Mouse (Mus musculus): Measurements from ENCODE around the gene Hk2.

Gene Hk2

DNA sequence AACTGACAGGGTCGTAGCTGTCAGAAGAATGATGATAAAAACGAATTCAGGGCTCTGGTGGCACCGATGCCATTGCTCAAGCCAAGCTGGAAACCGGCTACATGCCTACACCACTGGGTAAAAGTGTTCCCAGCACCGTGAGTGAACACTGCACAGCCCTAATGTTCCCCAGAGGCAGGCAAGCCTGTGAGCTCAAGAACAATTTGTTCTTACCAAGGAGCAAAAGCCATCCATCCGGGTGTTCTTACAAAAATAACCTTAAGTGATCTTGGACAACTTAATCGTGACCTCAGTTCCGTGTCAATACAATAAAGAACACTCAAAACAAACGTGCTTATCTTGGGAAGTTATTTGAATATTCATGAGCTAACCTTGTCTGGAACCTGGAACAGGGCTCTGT, 3.2 kb downstream of the Hk2 start:
- intact Hi-C loops (cut with DNase I), result no loop called here

DNA sequence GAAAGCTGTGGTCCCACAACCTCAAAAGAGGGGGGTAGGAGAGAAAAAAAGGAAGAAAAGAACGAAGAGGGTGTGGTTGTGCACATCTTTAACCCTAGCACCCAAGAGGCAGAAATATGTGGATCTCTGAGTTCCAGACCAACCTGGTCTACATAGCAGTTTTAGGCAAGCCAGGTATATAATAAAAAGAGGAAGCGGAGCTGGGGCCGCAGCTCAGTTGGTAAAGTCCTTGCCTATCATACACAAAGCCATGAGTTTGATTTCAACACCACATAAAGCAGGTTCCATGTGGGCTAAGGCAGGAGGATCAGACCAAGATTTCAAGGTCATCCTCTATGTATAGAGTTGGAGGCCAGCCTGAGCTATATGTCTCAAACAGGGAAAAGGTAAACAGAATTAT, 4.0 kb downstream of the Hk2 start:
- intact Hi-C loops (cut with DNase I), result no loop called here

DNA sequence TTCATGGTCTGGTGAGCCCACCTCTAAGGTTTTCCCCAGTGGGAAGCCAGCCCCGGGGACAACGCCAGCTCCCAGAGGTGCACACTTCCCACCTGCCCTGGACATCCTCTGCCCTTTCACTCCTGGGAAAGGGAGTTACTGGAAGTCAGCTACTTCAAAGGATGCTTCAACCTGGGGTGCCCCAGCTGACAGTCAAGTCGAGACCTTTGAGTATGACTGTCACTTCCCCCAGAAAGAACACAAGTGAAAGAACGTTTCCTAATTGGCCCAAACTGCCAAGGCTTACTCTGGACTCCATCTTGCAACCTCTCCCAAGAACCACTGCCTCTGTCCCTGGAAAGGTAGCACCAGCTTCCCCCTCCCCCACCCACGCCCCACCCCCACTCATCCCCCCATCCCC, 4.5 kb downstream of the Hk2 start:
- intact Hi-C loops (cut with DNase I), result no loop called here

DNA sequence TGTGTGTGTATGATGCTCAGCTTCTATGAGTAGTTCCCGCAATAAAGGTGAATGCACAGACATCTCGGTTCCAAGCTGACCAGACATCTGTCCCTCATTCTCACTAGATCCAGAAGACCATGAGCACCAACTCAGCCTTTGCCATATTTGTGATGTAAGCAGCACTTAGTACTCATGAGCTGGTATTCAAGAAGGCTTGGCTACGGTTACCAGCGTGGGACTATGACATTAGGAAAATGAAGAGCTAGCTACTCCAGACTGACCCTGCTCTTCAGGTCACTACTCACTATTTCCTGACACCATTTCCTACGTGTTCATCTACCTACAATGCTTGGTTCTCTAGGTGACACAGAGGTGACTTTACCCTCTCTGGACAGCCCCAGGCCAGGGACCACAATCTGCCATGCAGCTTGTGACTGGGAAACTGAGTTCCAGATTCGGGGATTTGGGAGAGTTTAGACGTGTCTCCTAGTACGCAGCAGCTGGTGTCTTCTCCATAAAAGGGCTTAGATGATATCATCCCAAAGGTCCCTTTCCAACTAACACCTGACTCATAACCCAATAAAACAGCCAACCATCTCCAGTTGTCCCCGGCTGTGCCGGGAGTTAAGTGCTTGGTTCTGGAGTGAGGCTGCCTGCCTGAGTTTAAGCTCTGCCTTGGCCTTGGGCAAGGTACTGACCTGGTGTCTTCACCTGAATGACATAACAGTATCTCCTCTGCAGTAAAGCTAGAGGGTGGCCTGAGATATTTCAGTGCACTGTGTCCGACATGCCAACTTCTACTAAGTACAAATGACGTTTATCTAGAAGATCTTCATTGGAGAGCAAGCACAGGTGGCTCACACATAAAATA, 6.3 kb downstream of the Hk2 start:
- intact Hi-C loops (cut with DNase I), result no loop called here

DNA sequence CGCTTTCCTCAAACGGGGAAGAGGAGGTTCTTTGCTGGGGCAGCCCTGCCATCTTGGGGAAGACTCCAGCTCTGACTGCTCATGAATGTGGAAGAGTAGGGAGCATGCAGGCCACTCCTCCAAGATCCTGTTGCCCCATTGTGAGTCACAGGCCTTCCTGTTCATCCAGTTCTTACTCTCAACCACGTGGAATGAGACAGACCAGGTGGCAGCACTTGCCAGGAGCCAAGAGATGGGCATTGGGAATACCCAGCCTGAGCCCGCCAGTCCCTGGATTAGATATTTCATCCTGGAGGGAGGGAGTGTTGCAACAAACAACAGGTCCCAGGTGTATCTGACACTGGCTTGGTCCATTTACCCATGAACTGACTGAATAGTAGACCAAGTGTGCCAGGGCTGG, 7.6 kb downstream of the Hk2 start:
- intact Hi-C loops (cut with DNase I), result no loop called here

DNA sequence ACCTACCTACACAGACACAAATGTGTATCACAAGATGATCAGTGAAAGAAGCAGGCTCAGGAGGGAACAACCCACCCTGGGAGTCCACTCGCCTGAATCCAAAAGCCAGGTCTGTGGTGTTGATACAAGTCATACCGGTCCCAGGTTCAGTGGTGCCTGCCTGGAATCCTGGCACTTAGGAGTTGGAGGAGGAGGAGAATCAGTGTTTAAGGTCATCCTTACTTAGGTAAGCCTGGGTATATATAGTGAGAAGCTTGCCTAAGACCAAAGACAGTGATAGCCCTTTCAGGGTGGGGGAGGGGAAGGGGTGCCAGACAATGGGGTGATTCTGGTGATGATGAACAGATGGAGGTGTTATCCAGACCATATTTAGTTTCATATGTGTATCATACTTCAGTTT, 9.0 kb downstream of the Hk2 start:
- intact Hi-C loops (cut with DNase I), result no loop called here

DNA sequence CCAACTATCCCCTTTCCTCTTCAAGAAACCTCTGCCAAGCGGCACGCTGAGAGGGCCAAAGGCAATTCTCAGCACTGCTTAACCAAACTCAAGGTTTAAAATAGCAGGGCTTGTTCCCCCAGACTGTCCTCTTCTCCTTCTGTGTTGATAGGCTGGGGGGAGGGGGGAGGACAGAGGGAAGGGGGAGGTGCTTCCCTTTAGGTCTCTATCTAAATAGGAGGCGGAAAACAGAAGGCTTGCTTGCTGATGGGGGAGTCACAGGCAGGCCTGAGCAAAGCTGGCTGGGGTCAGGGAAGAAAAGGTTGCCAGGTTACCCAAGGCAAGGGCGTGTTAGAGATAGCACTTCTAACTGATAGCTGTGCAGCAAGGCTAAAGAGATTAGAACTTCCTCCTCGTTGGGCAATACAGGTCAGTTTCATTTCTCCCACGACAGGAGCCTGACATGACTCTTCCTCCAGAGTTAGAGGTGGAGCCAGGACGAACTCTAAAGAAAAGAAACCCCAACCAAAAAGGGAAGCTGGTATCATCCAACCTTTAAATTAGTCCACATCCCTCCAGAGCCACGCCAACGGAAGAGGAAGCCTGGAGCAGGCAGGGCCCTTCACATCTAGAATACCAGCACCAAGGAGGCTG, 10.3 kb downstream of the Hk2 start:
- intact Hi-C loops (cut with DNase I), result no loop called here

DNA sequence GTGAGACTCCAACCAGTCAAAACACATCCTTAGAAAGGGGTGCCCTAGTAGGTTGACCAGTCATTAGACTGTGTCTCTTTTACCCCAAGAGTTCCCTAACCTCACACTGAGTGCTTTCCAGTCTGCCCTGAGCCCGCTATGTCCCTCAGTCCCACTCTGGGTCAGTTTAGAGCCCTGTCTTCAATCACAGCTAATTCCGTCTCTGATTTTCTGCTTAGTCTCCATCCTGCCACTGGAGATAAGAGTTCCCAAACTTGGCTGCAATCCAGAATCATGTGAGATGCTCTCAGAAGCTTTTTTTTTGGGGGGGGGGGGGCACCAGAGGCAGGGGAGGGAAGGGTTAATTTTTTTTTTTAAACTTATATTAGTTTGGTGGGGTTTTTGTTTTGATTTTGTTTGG, 11.5 kb downstream of the Hk2 start:
- intact Hi-C loops (cut with DNase I), result no loop called here

DNA sequence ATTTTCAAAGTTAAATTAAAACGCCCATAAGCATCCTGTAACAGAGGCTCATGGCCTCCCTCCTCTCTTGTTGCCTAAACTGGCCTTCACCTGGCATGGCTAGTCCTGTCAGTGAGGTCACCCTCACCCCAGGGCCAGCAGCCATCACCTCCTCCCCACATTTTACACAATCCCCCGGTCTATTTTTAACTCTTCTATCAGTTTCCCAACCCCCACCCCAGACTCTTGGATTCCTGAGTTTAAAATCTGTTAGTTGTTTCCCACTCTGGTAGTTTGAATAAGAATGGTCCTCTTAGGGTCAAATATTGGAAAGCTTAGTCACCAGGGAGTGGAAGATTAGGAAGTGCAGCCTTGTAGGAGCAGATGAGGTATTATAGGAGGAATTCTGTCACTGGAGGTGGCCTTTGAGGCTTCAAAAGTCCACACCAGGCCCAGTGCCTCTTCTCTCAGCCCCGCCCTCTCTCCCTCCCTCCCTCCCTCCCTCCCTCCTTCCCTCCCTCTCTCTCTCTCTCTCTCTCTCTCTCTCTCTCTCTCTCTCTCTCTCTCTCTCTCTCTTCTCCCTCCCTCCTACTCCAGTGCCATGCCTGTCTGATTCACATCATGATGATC, 13.4 kb downstream of the Hk2 start:
- intact Hi-C loops (cut with DNase I), result no loop called here

DNA sequence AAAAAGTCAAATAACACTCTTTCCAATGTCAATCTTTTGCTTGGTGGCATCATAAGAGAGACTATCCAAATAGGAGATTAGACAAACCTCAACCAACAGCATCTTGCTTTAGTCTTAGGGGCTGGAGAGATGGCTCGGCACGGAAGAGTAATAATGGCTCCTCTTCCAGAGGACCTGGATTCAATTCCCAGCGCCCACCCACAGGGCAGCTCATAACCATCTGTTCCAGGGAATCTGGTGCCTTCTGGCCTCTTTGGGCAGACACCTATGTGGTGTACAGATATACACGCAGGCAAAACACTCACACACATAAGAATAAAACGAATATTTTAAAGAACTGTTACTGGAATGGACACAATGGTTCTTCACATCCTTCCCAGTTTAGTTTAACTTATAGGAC, 15.0 kb downstream of the Hk2 start:
- intact Hi-C loops (cut with DNase I), result no loop called here

DNA sequence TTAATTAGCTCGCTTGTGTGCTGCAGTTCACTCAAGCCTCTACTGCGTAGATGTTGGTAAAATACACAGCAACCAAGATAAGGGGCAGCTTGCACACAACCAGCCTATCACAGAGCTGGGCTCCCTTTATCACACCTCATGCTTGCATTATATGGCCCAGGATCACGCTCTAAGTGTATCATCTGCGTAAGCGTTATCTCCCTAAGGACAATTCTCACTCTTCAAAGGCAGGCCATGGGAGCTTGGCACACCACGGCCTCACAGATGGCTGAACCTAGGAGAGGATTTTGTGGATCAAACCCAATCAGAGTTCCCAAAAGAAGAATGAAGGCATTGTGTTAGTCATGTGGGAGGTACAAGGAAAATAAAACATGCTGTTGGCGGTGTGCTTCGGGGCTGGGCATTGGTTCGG, 17.4 kb downstream of the Hk2 start:
- intact Hi-C loops (cut with DNase I), result no loop called here

DNA sequence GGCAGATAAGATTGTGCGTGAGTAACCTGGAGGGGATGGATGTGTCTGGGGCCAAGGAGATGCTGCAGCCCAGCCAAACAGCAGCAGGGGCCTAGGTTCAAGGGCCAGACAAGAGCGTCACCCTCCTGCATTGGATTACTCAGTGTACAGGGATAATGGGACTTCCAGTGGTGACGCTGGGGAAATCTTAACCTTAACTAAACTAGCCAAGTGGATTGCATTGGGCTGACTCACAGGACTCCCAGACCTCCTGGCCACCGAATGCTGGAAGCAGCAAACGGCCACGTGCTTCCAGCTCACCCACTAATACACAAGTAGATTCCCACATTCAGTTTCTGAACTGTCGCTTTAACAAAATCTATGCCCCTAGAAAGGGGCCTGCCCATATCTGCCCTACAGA, 18.0 kb downstream of the Hk2 start:
- intact Hi-C loops (cut with DNase I), result no loop called here

DNA sequence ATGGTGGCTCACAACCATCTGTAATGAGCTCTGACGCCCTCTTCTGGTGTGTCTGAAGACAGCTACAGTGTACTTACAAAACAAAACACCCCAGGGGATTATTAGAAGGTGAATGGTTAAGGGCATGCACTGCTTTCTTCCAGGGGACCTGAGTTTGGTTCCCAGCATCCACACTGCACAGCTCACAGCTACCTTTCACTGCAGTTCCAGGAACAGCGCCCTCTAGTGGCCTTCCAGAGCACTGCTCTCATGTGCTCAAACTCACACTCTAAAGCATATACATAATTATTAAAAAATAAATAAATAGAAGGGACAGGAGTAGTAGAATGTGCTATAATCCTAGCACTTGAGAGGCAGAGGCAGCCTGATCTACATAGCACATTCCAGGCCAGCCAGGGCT, 18.9 kb downstream of the Hk2 start:
- intact Hi-C loops (cut with DNase I), result no loop called here

DNA sequence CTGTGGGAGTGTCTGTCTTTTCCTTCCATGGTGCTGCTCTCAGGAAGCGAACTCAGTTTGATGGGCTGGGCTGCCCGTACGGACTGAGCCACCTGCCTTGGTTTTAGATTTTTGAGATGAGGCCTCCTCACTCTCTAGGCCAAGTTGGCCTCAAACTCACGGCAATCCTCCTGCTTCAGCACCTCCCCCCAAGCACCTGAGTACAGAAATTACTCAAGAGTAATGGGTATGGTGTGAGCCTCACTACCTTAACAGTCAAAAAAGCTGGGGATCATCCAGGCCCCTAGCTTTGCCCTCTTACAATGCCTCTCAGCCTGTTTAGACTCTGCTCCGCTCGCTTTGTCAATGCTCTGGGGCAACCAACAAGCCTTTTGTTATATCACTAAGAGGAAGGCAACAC, 19.5 kb downstream of the Hk2 start:
- intact Hi-C loops (cut with DNase I), result loop anchor here (5.0 kb wide), 1 partner anchor 103 kb away; no protein-coding TSS in a partner anchor

DNA sequence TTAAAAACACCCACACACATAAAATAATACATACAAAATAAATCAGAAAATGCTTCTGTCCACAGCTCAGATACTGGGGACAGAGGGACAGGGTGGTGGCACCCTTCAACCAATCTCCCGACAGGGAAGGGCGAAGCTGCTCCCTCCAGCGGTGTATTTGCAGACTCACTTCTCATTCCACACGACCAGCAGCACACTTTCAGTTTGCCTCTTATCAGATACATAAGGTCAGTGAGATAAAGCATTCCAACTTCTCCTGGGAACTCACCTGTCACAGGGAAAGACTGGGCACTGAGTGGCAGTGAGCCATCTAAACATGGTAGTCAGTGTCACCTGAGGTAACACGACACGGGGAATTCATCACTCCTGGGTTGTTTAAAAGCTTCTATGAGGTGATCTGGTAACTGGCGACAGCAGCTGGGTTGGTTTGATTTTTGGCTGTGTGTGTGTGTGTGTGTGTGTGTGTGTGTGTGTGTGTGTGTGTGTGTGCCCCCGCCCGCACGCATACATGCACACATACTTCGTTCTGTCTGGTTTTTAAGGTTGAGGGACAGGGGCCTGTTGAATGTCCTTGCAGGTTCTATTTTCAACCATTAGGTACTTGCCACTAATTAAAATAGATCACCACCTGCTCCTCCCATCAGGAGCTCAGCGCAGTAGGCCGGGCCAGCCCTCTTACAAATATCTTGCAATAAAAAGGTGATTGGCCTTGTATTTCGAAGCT, 20.5 kb downstream of the Hk2 start:
- intact Hi-C loops (cut with DNase I), result loop anchor here (5.0 kb wide), 1 partner anchor 104 kb away; no protein-coding TSS in a partner anchor

DNA sequence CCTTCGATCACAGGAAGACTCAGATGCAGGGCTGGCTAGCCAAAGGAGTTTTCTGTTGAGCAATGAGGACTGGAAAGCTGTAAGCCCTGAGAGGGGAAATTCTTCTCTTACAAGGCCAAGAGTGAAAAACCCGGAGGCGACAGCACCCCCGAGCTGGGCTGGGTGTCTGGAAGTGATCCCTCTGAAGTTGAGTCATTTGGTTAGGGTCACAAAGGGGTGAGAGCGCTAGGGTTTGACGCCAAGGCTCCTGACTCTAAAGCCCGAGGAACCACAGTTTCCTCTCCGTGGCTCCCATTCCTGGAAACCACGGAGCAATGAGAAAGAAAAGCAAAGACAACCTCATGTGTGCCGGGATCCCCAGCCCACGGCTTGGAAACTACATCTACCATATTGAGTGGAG, 21.2 kb downstream of the Hk2 start:
- intact Hi-C loops (cut with DNase I), result loop anchor here (5.0 kb wide), 1 partner anchor 104 kb away; no protein-coding TSS in a partner anchor

DNA sequence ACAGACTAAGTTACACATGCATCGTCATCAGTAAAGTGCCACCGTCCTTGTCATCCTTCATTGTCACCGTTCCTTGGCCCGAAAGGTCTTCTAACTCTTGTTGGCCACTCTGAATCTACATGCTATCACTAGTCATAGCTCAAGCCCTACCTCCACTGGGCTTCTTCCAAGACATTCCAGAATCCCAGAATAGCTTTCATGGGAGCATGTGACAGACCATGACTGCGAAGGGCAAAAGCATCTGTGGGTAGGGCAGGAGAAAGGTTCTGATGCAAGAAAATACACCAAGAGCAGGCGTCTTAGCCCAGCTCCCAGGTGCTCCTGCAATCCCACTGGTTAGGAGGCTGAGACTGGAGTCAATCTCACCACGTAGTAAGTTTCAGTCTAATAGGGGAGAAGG, 22.5 kb downstream of the Hk2 start:
- intact Hi-C loops (cut with DNase I), result loop anchor here (5.0 kb wide), 1 partner anchor 106 kb away; no protein-coding TSS in a partner anchor

DNA sequence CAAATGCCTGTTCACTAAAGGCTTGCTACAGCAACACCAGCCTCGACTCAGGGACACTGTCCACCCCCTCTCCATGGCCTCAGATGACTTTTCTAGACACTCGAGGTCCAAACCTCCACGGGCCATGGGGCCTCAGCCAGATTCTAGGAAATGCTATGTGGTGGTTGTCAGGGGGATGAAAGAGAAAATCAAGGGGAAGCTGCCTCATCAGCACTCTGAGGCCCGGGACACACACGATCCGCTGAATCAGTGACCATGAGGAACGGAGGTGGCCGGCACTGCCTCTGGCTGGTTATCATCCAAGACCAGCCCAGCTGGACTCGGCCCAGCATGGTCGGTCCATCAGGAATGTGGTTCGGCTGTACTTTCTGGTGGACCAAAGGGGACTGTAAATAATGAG, 23.2 kb downstream of the Hk2 start:
- intact Hi-C loops (cut with DNase I), result loop anchor here (5.0 kb wide), 1 partner anchor 106 kb away; no protein-coding TSS in a partner anchor

DNA sequence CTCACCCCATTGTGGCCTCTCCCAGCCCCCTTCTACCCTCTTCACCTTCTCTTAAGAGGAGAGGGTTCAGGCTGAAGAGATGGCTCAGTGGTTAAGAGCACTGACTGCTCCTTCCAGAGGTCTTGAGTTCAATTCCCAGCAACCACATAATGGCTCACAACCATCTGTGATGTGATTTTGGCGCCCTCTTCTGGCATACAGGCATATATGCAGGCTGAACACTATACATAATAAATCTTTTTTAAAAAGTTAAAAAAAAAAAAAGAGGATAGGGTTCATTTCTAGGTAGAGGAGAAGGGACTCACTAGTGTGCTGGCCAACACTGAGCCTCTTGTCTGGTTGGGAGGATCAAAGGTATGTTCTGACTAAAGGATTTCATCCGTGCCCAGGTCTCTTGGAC, 24.2 kb downstream of the Hk2 start:
- intact Hi-C loops (cut with DNase I), result loop anchor here (5.0 kb wide), 1 partner anchor 107 kb away; no protein-coding TSS in a partner anchor

DNA sequence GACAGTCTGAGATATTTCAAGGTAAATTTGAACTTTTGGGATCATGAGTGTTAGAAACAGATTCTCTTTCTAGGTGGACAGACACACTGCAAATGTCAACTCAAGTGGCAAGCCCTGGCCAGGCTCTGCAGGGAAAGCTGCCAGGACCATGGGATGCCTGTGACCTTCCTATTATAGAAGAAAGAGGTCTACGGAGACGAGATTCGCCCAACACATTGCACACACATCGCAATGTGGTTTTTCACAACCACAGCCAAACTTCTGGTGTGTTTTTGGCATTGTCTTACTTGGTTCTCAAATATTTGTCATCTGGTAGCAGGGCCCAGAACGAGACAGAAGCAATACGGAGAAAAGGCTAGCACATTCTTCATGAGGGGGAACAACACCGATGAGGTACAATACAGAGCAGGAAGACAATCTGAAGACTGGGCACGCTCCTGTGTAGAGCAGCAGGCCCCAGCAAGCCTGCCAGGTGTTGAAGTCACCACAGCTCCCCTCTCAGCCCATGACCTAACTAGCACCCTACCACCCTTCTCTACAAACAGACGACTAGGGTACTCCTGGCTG, 26.1 kb downstream of the Hk2 start:
- intact Hi-C loops (cut with DNase I), result no loop called here

DNA sequence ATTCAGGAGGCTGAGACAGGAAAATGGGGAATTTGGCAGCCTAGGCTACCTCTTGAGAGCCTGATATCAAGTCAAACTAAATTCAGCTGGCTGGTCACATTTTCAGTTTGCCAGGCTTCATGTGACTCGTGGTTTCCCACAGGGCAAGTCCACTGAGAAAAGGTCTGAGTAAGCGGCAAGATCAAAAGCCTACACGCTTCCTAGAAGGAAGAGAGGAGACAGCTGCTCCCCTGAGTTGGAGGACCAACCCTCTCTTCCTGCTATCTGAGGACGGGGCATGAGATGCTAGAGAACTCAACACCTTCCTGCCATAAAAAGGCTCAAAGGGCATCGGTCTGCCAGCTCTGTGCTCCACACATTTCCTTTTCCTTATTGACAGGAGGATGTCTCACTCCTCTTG, 27.2 kb downstream of the Hk2 start:
- intact Hi-C loops (cut with DNase I), result no loop called here
